Mouse (Mus musculus): ENCODE data around the gene Cntnap5c. TPM values are rescaled to one million over a fixed set of nuclear protein-coding genes. Genes with fewer than 3 reads are reported as not detected.

Cntnap5c gene
- polyA plus RNA-seq, 1 experiment from 2014 or later, result 3.5 TPM

GRCm38 (mm10) chr17:57996461-57996860 lies 227.1 kb downstream of the Cntnap5c start:
- no peaks in the 10 kb centered on the region for H3K4me1 ChIP-seq (ENCODE audit: control insufficient read depth, insufficient read depth, low read length)
- no peaks in the 10 kb centered on the region for H3K9me3 ChIP-seq (replicated peaks; ENCODE audit: control insufficient read depth, low read length, poor library complexity, severe bottlenecking)
- H3K4me3 ChIP-seq (ENCODE audit: low read depth, low read length), result no peak overlapping the region
- 5% methylated on average over 1 of the region's 1 CpGs for WGBS
- H3K27ac ChIP-seq (ENCODE audit: low read length), result no peak overlapping the region
- H3K36me3 ChIP-seq (ENCODE audit: control insufficient read depth, insufficient read depth, low read length), result no peaks in the 10 kb centered on the region
- no peak overlapping the region for H3K9ac ChIP-seq (ENCODE audit: low read depth, low read length)
- H3K4me2 ChIP-seq (ENCODE audit: low read length), result no peak overlapping the region
- ATAC-seq, result no peak
- no peaks in the 10 kb centered on the region for H3K27me3 ChIP-seq (ENCODE audit: control insufficient read depth, insufficient read depth, low read depth, low read length)

- H3K27me3 ChIP-seq (ENCODE audit: control insufficient read depth, insufficient read depth, low read depth, low read length), result no peaks in the 10 kb centered on the region
- 88% methylated on average over 2 of the region's 2 CpGs for WGBS
- no peak overlapping the region for H3K9ac ChIP-seq (ENCODE audit: low read depth, low read length)
- ATAC-seq, result no peak
- no peaks in the 10 kb centered on the region for H3K9me3 ChIP-seq (replicated peaks; ENCODE audit: control insufficient read depth, low read length, poor library complexity, severe bottlenecking)
- no peaks in the 10 kb centered on the region for H3K36me3 ChIP-seq (ENCODE audit: control insufficient read depth, insufficient read depth, low read length)
- no peak overlapping the region for H3K4me2 ChIP-seq (ENCODE audit: low read length)
- H3K4me1 ChIP-seq (ENCODE audit: control insufficient read depth, insufficient read depth, low read length), result peaks cover 8% of the 10 kb centered on the region; the same call in 1 of the 2 replicates
- H3K27ac ChIP-seq (ENCODE audit: low read length), result no peak overlapping the region
- no peak overlapping the region for H3K4me3 ChIP-seq (ENCODE audit: low read depth, low read length)
Measured at GRCm38 (mm10) chr17:57999080-57999479, 229.7 kb downstream of the Cntnap5c start.

GRCm38 (mm10) chr17:58002845-58003244 lies 233.5 kb downstream of the Cntnap5c start:
- WGBS, result 57% methylated on average over 5 of the region's 5 CpGs
- H3K36me3 ChIP-seq (ENCODE audit: control insufficient read depth, insufficient read depth, low read length), result no peaks in the 10 kb centered on the region
- H3K9me3 ChIP-seq (replicated peaks; ENCODE audit: control insufficient read depth, low read length, poor library complexity, severe bottlenecking), result no peaks in the 10 kb centered on the region
- ATAC-seq, result peak; percentile 66
- no peak overlapping the region for H3K4me2 ChIP-seq (ENCODE audit: low read length)
- H3K9ac ChIP-seq (ENCODE audit: low read depth, low read length), result no peak overlapping the region
- H3K27me3 ChIP-seq (ENCODE audit: control insufficient read depth, insufficient read depth, low read depth, low read length), result no peaks in the 10 kb centered on the region
- no peak overlapping the region for H3K4me3 ChIP-seq (ENCODE audit: low read depth, low read length)
- H3K27ac ChIP-seq (ENCODE audit: low read length), result no peak overlapping the region
- H3K4me1 ChIP-seq (ENCODE audit: control insufficient read depth, insufficient read depth, low read length), result peaks cover 8% of the 10 kb centered on the region; the same call in 1 of the 2 replicates

DNA sequence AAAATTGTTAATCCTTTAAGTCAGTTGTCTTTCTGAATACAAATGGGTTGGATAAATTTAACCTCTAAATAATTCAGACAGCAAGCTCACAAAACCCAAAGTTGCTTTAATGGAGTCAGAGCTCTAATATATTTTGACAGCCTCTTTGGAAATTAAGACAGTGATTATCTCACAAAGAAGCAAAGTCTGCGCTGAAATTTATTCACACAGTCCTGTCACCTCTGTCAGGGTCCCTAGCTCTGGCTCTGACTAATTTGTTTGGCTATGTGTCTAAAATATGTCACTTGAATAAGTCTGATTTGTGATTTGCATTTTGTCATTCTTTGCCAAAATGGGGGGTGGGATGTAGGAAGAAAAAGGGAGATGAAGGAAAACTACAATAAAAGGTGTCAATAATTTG lies 234.0 kb downstream of the Cntnap5c start:
- Histone ChIP-seq H3K9me3 (replicated peaks; ENCODE audit: control insufficient read depth, low read length, poor library complexity, severe bottlenecking) (no peaks in the 10 kb centered on the region), H3K36me3 (ENCODE audit: control insufficient read depth, insufficient read depth, low read length) (no peaks in the 10 kb centered on the region), H3K27me3 (ENCODE audit: control insufficient read depth, insufficient read depth, low read depth, low read length) (no peaks in the 10 kb centered on the region), H3K4me2 (ENCODE audit: low read length) (no peak overlapping the region), H3K27ac (ENCODE audit: low read length) (no peak overlapping the region), H3K4me1 (ENCODE audit: control insufficient read depth, insufficient read depth, low read length) (peaks cover 8% of the 10 kb centered on the region; the same call in 1 of the 2 replicates), H3K4me3 (ENCODE audit: low read depth, low read length) (no peak overlapping the region), H3K9ac (ENCODE audit: low read depth, low read length) (no peak overlapping the region)
- 34% methylated on average over 1 of the region's 1 CpGs for WGBS
- ATAC-seq, result peak; percentile 77

DNA sequence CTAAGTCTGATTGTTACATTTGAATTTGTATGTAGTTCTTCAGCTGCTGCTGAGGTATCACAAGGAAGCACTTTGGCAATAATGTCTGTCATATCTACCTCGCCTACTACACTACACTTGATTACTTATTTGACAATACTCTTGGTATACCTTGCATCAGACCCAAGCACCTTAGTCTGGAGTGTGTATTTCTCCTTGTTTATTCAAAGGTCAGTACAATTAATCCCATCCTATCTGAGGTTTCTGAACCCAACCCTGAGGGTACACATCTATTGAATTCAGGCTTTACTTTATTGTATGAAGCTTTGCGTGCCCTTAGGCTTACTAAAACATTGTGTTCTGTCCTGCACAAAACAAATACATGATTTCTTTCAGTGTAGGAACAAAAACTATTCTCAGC lies 235.1 kb downstream of the Cntnap5c start:
- 86% methylated on average over 2 of the region's 2 CpGs for WGBS
- H3K9me3 ChIP-seq (replicated peaks; ENCODE audit: control insufficient read depth, low read length, poor library complexity, severe bottlenecking), result no peaks in the 10 kb centered on the region
- no peaks in the 10 kb centered on the region for H3K36me3 ChIP-seq (ENCODE audit: control insufficient read depth, insufficient read depth, low read length)
- H3K4me3 ChIP-seq (ENCODE audit: low read depth, low read length), result no peak overlapping the region
- no peak overlapping the region for H3K4me2 ChIP-seq (ENCODE audit: low read length)
- H3K4me1 ChIP-seq (ENCODE audit: control insufficient read depth, insufficient read depth, low read length), result peaks cover 8% of the 10 kb centered on the region; the same call in 1 of the 2 replicates
- no peak for ATAC-seq
- H3K9ac ChIP-seq (ENCODE audit: low read depth, low read length), result no peak overlapping the region
- no peak overlapping the region for H3K27ac ChIP-seq (ENCODE audit: low read length)
- no peaks in the 10 kb centered on the region for H3K27me3 ChIP-seq (ENCODE audit: control insufficient read depth, insufficient read depth, low read depth, low read length)

- Histone ChIP-seq H3K4me3 (ENCODE audit: low read depth, low read length) (no peak overlapping the region), H3K9ac (ENCODE audit: low read depth, low read length) (no peak overlapping the region), H3K27me3 (ENCODE audit: control insufficient read depth, insufficient read depth, low read depth, low read length) (no peaks in the 10 kb centered on the region), H3K9me3 (replicated peaks; ENCODE audit: control insufficient read depth, low read length, poor library complexity, severe bottlenecking) (no peaks in the 10 kb centered on the region), H3K27ac (ENCODE audit: low read length) (no peak overlapping the region), H3K36me3 (ENCODE audit: control insufficient read depth, insufficient read depth, low read length) (no peaks in the 10 kb centered on the region), H3K4me2 (ENCODE audit: low read length) (no peak overlapping the region), H3K4me1 (ENCODE audit: control insufficient read depth, insufficient read depth, low read length) (no peaks in the 10 kb centered on the region)
- no peak for ATAC-seq
- WGBS, result 82% methylated on average over 2 of the region's 2 CpGs
Measured at GRCm38 (mm10) chr17:58041178-58041577, 271.8 kb downstream of the Cntnap5c start.

DNA sequence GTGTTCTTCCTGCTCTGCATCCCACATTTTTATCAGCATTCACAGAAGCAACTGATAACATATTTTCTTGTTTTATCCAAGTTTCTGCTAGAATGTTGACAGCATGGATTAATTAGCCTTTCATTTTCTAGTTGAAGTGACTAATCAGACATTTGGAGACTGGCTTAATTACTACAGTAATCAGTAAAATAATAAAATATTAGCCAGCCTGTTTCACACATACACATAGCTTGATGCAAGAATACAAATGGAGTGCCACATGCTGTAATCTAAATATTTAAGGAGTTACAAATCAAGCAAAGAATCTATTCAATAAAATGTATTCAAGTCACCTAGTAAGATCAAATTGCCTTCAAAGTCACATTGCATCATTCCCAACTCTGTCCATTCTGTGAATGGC lies 275.8 kb downstream of the Cntnap5c start:
- Histone ChIP-seq H3K27me3 (ENCODE audit: control insufficient read depth, insufficient read depth, low read depth, low read length) (no peaks in the 10 kb centered on the region), H3K4me2 (ENCODE audit: low read length) (no peak overlapping the region), H3K9me3 (replicated peaks; ENCODE audit: control insufficient read depth, low read length, poor library complexity, severe bottlenecking) (no peaks in the 10 kb centered on the region), H3K27ac (ENCODE audit: low read length) (no peak overlapping the region), H3K4me1 (ENCODE audit: control insufficient read depth, insufficient read depth, low read length) (no peaks in the 10 kb centered on the region), H3K4me3 (ENCODE audit: low read depth, low read length) (no peak overlapping the region), H3K9ac (ENCODE audit: low read depth, low read length) (no peak overlapping the region), H3K36me3 (ENCODE audit: control insufficient read depth, insufficient read depth, low read length) (no peaks in the 10 kb centered on the region)
- no peak for ATAC-seq

GRCm38 (mm10) chr17:58069912-58070311 lies 300.5 kb downstream of the Cntnap5c start:
- H3K27ac ChIP-seq (ENCODE audit: low read length), result no peak overlapping the region
- ATAC-seq, result no peak
- H3K4me1 ChIP-seq (ENCODE audit: control insufficient read depth, insufficient read depth, low read length), result no peaks in the 10 kb centered on the region
- H3K36me3 ChIP-seq (ENCODE audit: control insufficient read depth, insufficient read depth, low read length), result no peaks in the 10 kb centered on the region
- no peak overlapping the region for H3K9ac ChIP-seq (ENCODE audit: low read depth, low read length)
- no peak overlapping the region for H3K4me3 ChIP-seq (ENCODE audit: low read depth, low read length)
- WGBS, result 86% methylated on average over 7 of the region's 7 CpGs
- no peaks in the 10 kb centered on the region for H3K9me3 ChIP-seq (replicated peaks; ENCODE audit: control insufficient read depth, low read length, poor library complexity, severe bottlenecking)
- no peaks in the 10 kb centered on the region for H3K27me3 ChIP-seq (ENCODE audit: control insufficient read depth, insufficient read depth, low read depth, low read length)
- no peak overlapping the region for H3K4me2 ChIP-seq (ENCODE audit: low read length)

DNA sequence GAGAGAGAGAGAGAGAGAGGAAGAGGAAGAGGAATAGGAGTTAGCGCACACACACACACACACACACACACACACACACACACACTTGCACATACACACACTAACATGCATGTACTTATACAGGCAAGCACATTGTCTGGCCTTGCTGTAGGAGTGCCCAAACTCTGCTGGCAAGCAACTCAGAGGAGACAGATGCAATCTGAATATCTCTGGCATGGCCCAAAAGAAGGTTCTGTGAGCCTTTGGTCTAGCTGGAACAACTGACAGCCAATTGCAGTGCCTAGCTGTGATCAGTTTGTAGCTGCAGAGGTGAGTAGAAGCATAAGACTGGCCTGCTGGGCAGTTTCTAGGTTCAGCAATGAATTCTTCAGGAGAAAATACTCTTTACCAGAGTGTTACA lies 313.3 kb downstream of the Cntnap5c start:
- Histone ChIP-seq H3K4me3 (ENCODE audit: low read depth, low read length) (no peak overlapping the region), H3K36me3 (ENCODE audit: control insufficient read depth, insufficient read depth, low read length) (no peaks in the 10 kb centered on the region), H3K4me1 (ENCODE audit: control insufficient read depth, insufficient read depth, low read length) (no peaks in the 10 kb centered on the region), H3K9ac (ENCODE audit: low read depth, low read length) (no peak overlapping the region), H3K9me3 (replicated peaks; ENCODE audit: control insufficient read depth, low read length, poor library complexity, severe bottlenecking) (no peaks in the 10 kb centered on the region), H3K27ac (ENCODE audit: low read length) (no peak overlapping the region), H3K4me2 (ENCODE audit: low read length) (no peak overlapping the region), H3K27me3 (ENCODE audit: control insufficient read depth, insufficient read depth, low read depth, low read length) (no peaks in the 10 kb centered on the region)
- 100% methylated on average over 1 of the region's 1 CpGs for WGBS
- ATAC-seq, result no peak

DNA sequence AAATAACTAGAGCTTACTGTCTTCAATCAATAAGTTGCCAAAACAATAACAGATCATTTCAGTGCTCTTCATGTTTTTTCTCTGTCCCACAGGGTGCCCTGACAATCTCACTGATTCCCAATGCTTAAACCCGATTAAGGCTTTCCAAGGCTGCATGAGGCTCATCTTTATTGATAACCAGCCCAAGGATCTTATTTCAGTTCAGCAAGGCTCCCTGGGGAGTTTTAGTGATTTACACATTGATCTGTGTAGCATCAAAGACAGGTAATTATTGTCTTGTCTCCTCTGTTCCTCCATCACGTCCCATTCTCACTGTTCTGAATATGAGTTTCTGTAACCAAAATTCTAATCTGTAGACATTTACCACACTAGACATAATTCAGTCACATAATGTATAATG lies 335.1 kb downstream of the Cntnap5c start:
- H3K4me3 ChIP-seq (ENCODE audit: low read depth, low read length), result no peak overlapping the region
- no peaks in the 10 kb centered on the region for H3K4me1 ChIP-seq (ENCODE audit: control insufficient read depth, insufficient read depth, low read length)
- H3K4me2 ChIP-seq (ENCODE audit: low read length), result no peak overlapping the region
- H3K9me3 ChIP-seq (replicated peaks; ENCODE audit: control insufficient read depth, low read length, poor library complexity, severe bottlenecking), result no peaks in the 10 kb centered on the region
- WGBS, result 36% methylated on average over 2 of the region's 2 CpGs
- no peak overlapping the region for H3K9ac ChIP-seq (ENCODE audit: low read depth, low read length)
- no peak overlapping the region for H3K27ac ChIP-seq (ENCODE audit: low read length)
- no peaks in the 10 kb centered on the region for H3K36me3 ChIP-seq (ENCODE audit: control insufficient read depth, insufficient read depth, low read length)
- no peak for ATAC-seq
- no peaks in the 10 kb centered on the region for H3K27me3 ChIP-seq (ENCODE audit: control insufficient read depth, insufficient read depth, low read depth, low read length)
